In the genomic region with DNA sequence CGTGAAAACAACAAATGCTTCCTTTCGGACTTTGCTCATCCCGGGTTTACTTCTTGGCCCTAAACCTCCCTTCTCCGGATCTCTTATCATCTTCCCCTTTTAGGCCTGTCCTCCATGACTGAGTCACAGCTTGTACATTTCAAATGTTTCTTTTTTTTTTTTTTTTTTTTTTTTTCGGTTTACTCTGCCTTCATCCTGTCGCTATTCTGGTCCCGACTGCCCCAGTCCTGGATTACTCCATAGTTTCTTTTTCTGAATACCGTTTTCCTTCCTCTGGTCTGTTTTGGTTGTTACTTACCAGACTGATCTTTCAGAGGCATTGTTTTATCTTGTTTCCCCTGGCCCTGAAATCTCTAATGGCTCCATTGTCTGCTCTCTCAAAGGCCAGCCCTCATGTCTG, we compare ENCODE assay signal across 28 mouse cellular contexts. TPM values are rescaled to one million over a fixed set of nuclear protein-coding genes. Genes with fewer than 3 reads are reported as not detected.
A peak's percentile ranks its signal among the peaks of the same experiment; 100 is the strongest.
DNase-seq lines count a peak whose midpoint lies in the region; ATAC-seq lines count a peak whose summit lies in the region.
"Had no signal": no experiment of that assay in that cellular context is flagged by ENCODE, and none has a peak within 500 bp of the region (broad histone marks: within the 10 kb centered on the region; RNA-seq: fewer than 3 reads in every experiment).

No protein-coding gene starts in this region.

- H3K27ac ChIP-seq in heart, embryonic 12.5 days (ENCODE audit: poor library complexity, severe bottlenecking), result no peak overlapping the region
- peak overlapping the region; percentile 52; the same call in 1 of the 2 replicates for H3K27ac ChIP-seq in lung, embryonic 16.5 days (ENCODE audit: low read length)
- peak overlapping the region; percentile 46 for H3K27ac ChIP-seq in brown adipose tissue, adult 24 weeks (replicated peaks; ENCODE audit: low read depth, low read length)
- no peak overlapping the region for H3K27ac ChIP-seq in midbrain, embryonic 14.5 days (replicated peaks; ENCODE audit: low read depth, low read length)
- H3K27ac ChIP-seq: forebrain, embryonic 10.5 days; hindbrain, embryonic 14.5 days; limb, embryonic 13.5 days; liver, embryonic 13.5 days; macrophage; midbrain, embryonic 13.5 days; neural tube, embryonic 13.5 days; stomach, postnatal 0 days had no signal

- H3K9ac ChIP-seq in heart, embryonic 12.5 days, result no peak overlapping the region
- no peak overlapping the region for H3K9ac ChIP-seq in lung, embryonic 16.5 days (ENCODE audit: low read length)
- H3K9ac ChIP-seq in midbrain, embryonic 14.5 days (replicated peaks; ENCODE audit: low read length), result no peak overlapping the region
- H3K9ac ChIP-seq: forebrain, postnatal 0 days; hindbrain, embryonic 14.5 days; limb, embryonic 13.5 days; liver, embryonic 13.5 days; midbrain, embryonic 13.5 days; neural tube, embryonic 13.5 days had no signal

- H3K4me3 ChIP-seq in heart, embryonic 12.5 days, result no peak overlapping the region
- no peak overlapping the region; the same call in 1 of the 2 replicates for H3K4me3 ChIP-seq in lung, embryonic 16.5 days (ENCODE audit: low read length)
- no peak overlapping the region for H3K4me3 ChIP-seq in brown adipose tissue, adult 24 weeks (ENCODE audit: insufficient read depth, low read depth, low read length)
- H3K4me3 ChIP-seq in midbrain, embryonic 14.5 days (replicated peaks; ENCODE audit: low read depth, low read length), result no peak overlapping the region
- H3K4me3 ChIP-seq: forebrain, embryonic 10.5 days; limb, embryonic 13.5 days; liver, embryonic 13.5 days; midbrain, embryonic 13.5 days; neural tube, embryonic 13.5 days had no signal

- H3K27me3 ChIP-seq in heart, embryonic 12.5 days (replicated peaks), result no peaks in the 10 kb centered on the region
- H3K27me3 ChIP-seq in lung, embryonic 16.5 days (ENCODE audit: control insufficient read depth, insufficient read depth, low read depth, low read length), result no peaks in the 10 kb centered on the region
- H3K27me3 ChIP-seq in midbrain, embryonic 14.5 days (ENCODE audit: control insufficient read depth, insufficient read depth, low read length), result no peaks in the 10 kb centered on the region
- H3K27me3 ChIP-seq: limb, embryonic 13.5 days; liver, embryonic 13.5 days; midbrain, embryonic 13.5 days; neural tube, embryonic 13.5 days had no signal

- peaks cover 3% of the 10 kb centered on the region; the same call in 1 of the 2 replicates for H3K9me3 ChIP-seq in heart, embryonic 12.5 days (replicated peaks)
- H3K9me3 ChIP-seq in lung, embryonic 16.5 days (ENCODE audit: control insufficient read depth, low read length), result no peaks in the 10 kb centered on the region
- no peaks in the 10 kb centered on the region for H3K9me3 ChIP-seq in midbrain, embryonic 14.5 days (ENCODE audit: control insufficient read depth, low read length)
- H3K9me3 ChIP-seq: forebrain, embryonic 10.5 days; limb, embryonic 13.5 days; liver, embryonic 13.5 days; midbrain, embryonic 13.5 days; neural tube, embryonic 13.5 days had no signal

- whole genome bisulfite sequencing in heart, embryonic 12.5 days, result 46% methylated on average over 8 of the region's 8 CpGs
- 39% methylated on average over 8 of the region's 8 CpGs for WGBS in lung, embryonic 16.5 days
- 65% methylated on average over 8 of the region's 8 CpGs for WGBS in midbrain, embryonic 14.5 days

- H3K4me1 ChIP-seq in heart, embryonic 12.5 days (replicated peaks), result no peaks in the 10 kb centered on the region
- peaks cover 5% of the 10 kb centered on the region; the same call in 1 of the 2 replicates for H3K4me1 ChIP-seq in lung, embryonic 16.5 days (replicated peaks; ENCODE audit: control insufficient read depth, insufficient read depth, low read length)
- 0 out of 2 replicates have a peak, but pooled peaks cover 4% of the 10 kb centered on the region for H3K4me1 ChIP-seq in brown adipose tissue, adult 24 weeks (ENCODE audit: control insufficient read depth, insufficient read depth, insufficient read length, low read length)
- no peaks in the 10 kb centered on the region for H3K4me1 ChIP-seq in midbrain, embryonic 14.5 days (ENCODE audit: control insufficient read depth, insufficient read depth, low read length)
- H3K4me1 ChIP-seq: forebrain, embryonic 10.5 days; limb, embryonic 13.5 days; liver, embryonic 13.5 days; midbrain, embryonic 13.5 days; neural tube, embryonic 13.5 days had no signal

- DNase-seq in heart, postnatal 4 days, result no peak
- DNase-seq in lung, adult 18-20 months, result no peak
- no peak for DNase-seq in midbrain, embryonic 14.5 days
- DNase-seq: adrenal gland, postnatal 14 days; cerebellum, adult 18-20 months; cerebellum, postnatal 25 days; forebrain, postnatal 0 days; liver, embryonic 13.5 days; right cerebral cortex, adult 18-20 months; thymus, postnatal 14 days had no signal

- no peaks in the 10 kb centered on the region for H3K36me3 ChIP-seq in heart, embryonic 12.5 days
- H3K36me3 ChIP-seq in lung, embryonic 16.5 days (ENCODE audit: control insufficient read depth, insufficient read depth, low read length), result no peaks in the 10 kb centered on the region
- no peaks in the 10 kb centered on the region for H3K36me3 ChIP-seq in midbrain, embryonic 14.5 days (ENCODE audit: control insufficient read depth, insufficient read depth, low read length)
- H3K36me3 ChIP-seq: midbrain, embryonic 13.5 days; neural tube, embryonic 13.5 days had no signal

- no peak for ATAC-seq in heart, embryonic 12.5 days (ENCODE audit: insufficient number of reproducible peaks, low FRiP score)
- ATAC-seq in lung, embryonic 16.5 days (ENCODE audit: low read depth), result peak; percentile 51; the same call in 1 of the 2 replicates
- ATAC-seq in megakaryocyte, adult 5-6 weeks (ENCODE audit: poor library complexity, severe bottlenecking), result 0 out of 2 replicates have a peak, but pooled peaks have one; percentile 45
- no peak for ATAC-seq in midbrain, embryonic 14.5 days (ENCODE audit: low FRiP score, low TSS enrichment)
- ATAC-seq: forebrain, postnatal 0 days; midbrain, embryonic 13.5 days; Patski had no signal

- H3K4me2 ChIP-seq in heart, embryonic 12.5 days, result 0 out of 2 replicates have a peak overlapping the region, but pooled peaks have one; percentile 16
- no peak overlapping the region for H3K4me2 ChIP-seq in lung, embryonic 16.5 days (ENCODE audit: low read depth, low read length)
- H3K4me2 ChIP-seq in midbrain, embryonic 14.5 days (ENCODE audit: low read length), result no peak overlapping the region
- H3K4me2 ChIP-seq: hindbrain, embryonic 14.5 days; limb, embryonic 13.5 days; liver, embryonic 13.5 days; midbrain, embryonic 13.5 days; neural tube, embryonic 13.5 days had no signal

RNA-seq across cellular contexts. Expression of a gene that starts 19.4 kb away (rescaled TPM):
- polyA plus RNA-seq in heart, embryonic 12.5 days (2016; fragmentation: Nextera tagmentation; extraction: Ambion mirVana), result 18.1 and 20.1 TPM in 2 replicates
- 10 to 100 TPM; 14.9 to 16.0 TPM for total RNA-seq in heart, postnatal 4 days (2021)
- polyA plus RNA-seq in lung, embryonic 16.5 days (2015; fragmentation: Nextera tagmentation; extraction: Ambion mirVana), result 29.4 and 31.8 TPM in 2 replicates
- polyA plus RNA-seq in brown adipose tissue, adult 24 weeks (2012; ENCODE audit: insufficient read depth, insufficient read length, missing spikeins), result 4.1 and 7.3 TPM in 2 replicates
- 155 and 175 TPM in 2 replicates for total RNA-seq in megakaryocyte, adult 5-6 weeks (2015)
- 106 and 114 TPM in 2 replicates for total RNA-seq in megakaryocyte, adult 5-6 weeks (2017)
- 21.0 and 22.0 TPM in 2 replicates for polyA plus RNA-seq in midbrain, embryonic 14.5 days (2014; fragmentation: Nextera tagmentation; extraction: Ambion mirVana)

RNA-seq across cellular contexts. Expression of a gene that starts 26.3 kb away (rescaled TPM):
- polyA plus RNA-seq in heart, embryonic 12.5 days (2016; fragmentation: Nextera tagmentation; extraction: Ambion mirVana), result 2.1 TPM in 1 of 2 replicates, not detected in the other
- not detected for total RNA-seq in heart, postnatal 4 days (2021)
- polyA plus RNA-seq in lung, embryonic 16.5 days (2015; fragmentation: Nextera tagmentation; extraction: Ambion mirVana), result 1.1 and 3.5 TPM in 2 replicates
- 7.8 TPM in 1 of 2 replicates, not detected in the other for polyA plus RNA-seq in brown adipose tissue, adult 24 weeks (2012; ENCODE audit: insufficient read depth, insufficient read length, missing spikeins)
- not detected in 2 replicates for total RNA-seq in megakaryocyte, adult 5-6 weeks (2015)
- total RNA-seq in megakaryocyte, adult 5-6 weeks (2017), result 42.8 and 90.9 TPM in 2 replicates
- 1.5 and 1.9 TPM in 2 replicates for polyA plus RNA-seq in midbrain, embryonic 14.5 days (2014; fragmentation: Nextera tagmentation; extraction: Ambion mirVana)
- total RNA-seq: adrenal gland, postnatal 14 days; forebrain, postnatal 0 days; layer of hippocampus, postnatal 25 days; left cerebral cortex, postnatal 10 days had no signal
- polyA plus RNA-seq: neural tube, embryonic 13.5 days; Patski had no signal

RNA-seq across cellular contexts. Expression of a gene that starts 50.5 kb away (rescaled TPM):
- not detected in 2 replicates for polyA plus RNA-seq in heart, embryonic 12.5 days (2016; fragmentation: Nextera tagmentation; extraction: Ambion mirVana)
- not detected for total RNA-seq in heart, postnatal 4 days (2021)
- polyA plus RNA-seq in lung, embryonic 16.5 days (2015; fragmentation: Nextera tagmentation; extraction: Ambion mirVana), result not detected in 2 replicates
- not detected in 2 replicates for polyA plus RNA-seq in brown adipose tissue, adult 24 weeks (2012; ENCODE audit: insufficient read depth, insufficient read length, missing spikeins)
- total RNA-seq in megakaryocyte, adult 5-6 weeks (2015), result not detected in 2 replicates
- not detected in 2 replicates for total RNA-seq in megakaryocyte, adult 5-6 weeks (2017)
- polyA plus RNA-seq in midbrain, embryonic 14.5 days (2014; fragmentation: Nextera tagmentation; extraction: Ambion mirVana), result not detected in 2 replicates
- total RNA-seq: adrenal gland, postnatal 14 days; forebrain, postnatal 0 days; gastrocnemius, adult 8-10 months; layer of hippocampus, postnatal 25 days; left cerebral cortex, postnatal 10 days had no signal
- polyA plus RNA-seq: forebrain, embryonic 10.5 days; forebrain, postnatal 0 days; heart, embryonic 16.5 days; hindbrain, embryonic 14.5 days; intestine, embryonic 14.5 days; kidney, embryonic 14.5 days; limb, embryonic 13.5 days; liver, embryonic 13.5 days; macrophage; midbrain, embryonic 13.5 days; neural tube, embryonic 13.5 days; Patski; stomach, postnatal 0 days had no signal

Comparison
In these comparisons a context has a peak if more than half of its experiments do, and no peak if none do; other contexts are left out.
1. ATAC-seq: peak in lung, embryonic 16.5 days (single experiment) and megakaryocyte, adult 5-6 weeks (single experiment); none in heart, embryonic 12.5 days (single experiment) and midbrain, embryonic 14.5 days (single experiment).
2. H3K27ac ChIP-seq: peak in lung, embryonic 16.5 days (single experiment) and brown adipose tissue, adult 24 weeks (single experiment); none in heart, embryonic 12.5 days (single experiment) and midbrain, embryonic 14.5 days (single experiment).